In the genomic region with DNA sequence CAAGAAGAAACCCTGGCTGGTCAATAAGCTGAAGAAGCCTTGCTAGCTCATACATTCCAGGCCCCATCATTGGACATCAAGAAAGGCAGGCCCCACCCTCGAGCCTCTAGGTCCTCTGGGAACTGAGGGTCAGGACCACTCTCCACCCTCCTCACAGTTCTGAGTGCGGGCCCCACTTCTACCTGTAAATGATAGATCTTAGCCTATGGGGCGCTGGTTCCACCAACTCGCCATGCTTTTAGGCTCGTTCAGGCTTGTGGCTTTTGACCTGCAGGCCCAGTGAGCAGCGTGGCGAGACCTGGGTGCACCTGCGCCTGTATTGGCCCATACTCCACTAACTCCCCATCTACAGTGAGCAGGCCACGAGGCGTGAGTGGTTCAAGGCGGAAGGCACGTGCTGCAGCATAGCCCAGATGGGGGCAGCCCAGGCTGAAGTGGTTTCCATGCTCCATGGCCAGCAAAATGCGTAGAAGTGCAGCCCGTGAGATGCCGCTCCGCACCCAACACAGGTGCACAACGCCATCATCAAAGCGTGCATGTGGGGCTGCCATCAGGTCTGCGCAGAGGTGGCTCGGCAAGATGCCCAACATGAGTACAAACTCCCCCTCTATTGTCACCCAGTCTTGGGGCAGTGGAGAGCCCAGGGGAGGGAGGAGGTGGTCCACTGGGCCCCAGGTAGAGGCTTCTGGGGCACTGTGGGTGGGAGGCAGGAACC, we compare ENCODE assay signal across 9 mouse cellular contexts. TPM values are rescaled to one million over a fixed set of nuclear protein-coding genes. Genes with fewer than 3 reads are reported as not detected.
DNase-seq lines count a peak whose midpoint lies in the region; ATAC-seq and TF ChIP-seq lines count a peak whose summit lies in the region.
"Had no signal": no experiment of that assay in that cellular context is flagged by ENCODE, and none has a peak within 500 bp of the region (broad histone marks: within the 10 kb centered on the region; RNA-seq: fewer than 3 reads in every experiment).

No protein-coding gene starts in this region.

- peak overlapping the region; percentile 93 for H3K27ac ChIP-seq in gastrocnemius, adult 2 months
- H3K27ac ChIP-seq in ES-E14 (ENCODE audit: insufficient read depth, low read depth, low read length, poor library complexity, severe bottlenecking): no peak overlapping the region
- no peak overlapping the region for H3K27ac ChIP-seq in cortical plate, adult 2 months (ENCODE audit: insufficient read depth, low read length)
- H3K27ac ChIP-seq: kidney, postnatal 0 days had no signal

- TF ChIP-seq POLR2A in cortical plate, adult 2 months (IDR thresholded peaks at IDR 0.05; ENCODE audit: extremely low read depth, insufficient read depth, low read length): peak; percentile 58

- H3K9me3 ChIP-seq in ES-E14 (ENCODE audit: control insufficient read depth, insufficient read depth, low read depth, low read length): no peaks in the 10 kb centered on the region
- H3K9me3 ChIP-seq: G1E had no signal

- no peak for TF ChIP-seq CTCF in gastrocnemius, adult 2 months (IDR thresholded peaks at IDR 0.05)
- TF ChIP-seq CTCF in cortical plate, adult 2 months (IDR thresholded peaks at IDR 0.05; ENCODE audit: extremely low read depth, insufficient read depth, low read length): no peak

- H3K36me3 ChIP-seq in ES-E14 (ENCODE audit: control insufficient read depth, insufficient read depth, low read length, poor library complexity, severe bottlenecking): peaks cover 29% of the 10 kb centered on the region

- H3K4me1 ChIP-seq in ES-E14 (ENCODE audit: control insufficient read depth in 2 of 2, insufficient read depth in 2 of 2, low read length in 2 of 2, poor library complexity in 1 of 2): peaks cover 5 to 35% of the 10 kb centered on the region in 2 experiments; a peak in 3 of 4 replicates
- peaks cover 14% of the 10 kb centered on the region for H3K4me1 ChIP-seq in cortical plate, adult 2 months (ENCODE audit: control insufficient read depth, insufficient read depth, low read length)

- in situ Hi-C loops in ES-E14 (cut with MboI; ENCODE audit: low sequenced_read_pairs in 2 of 2, unreplicated experiment in 2 of 2): no loop called here

- no peak for ATAC-seq in erythroblast, adult 5-6 weeks (replicated peaks; ENCODE audit: low FRiP score, poor library complexity, severe bottlenecking)

- no peak overlapping the region for H3K4me3 ChIP-seq in gastrocnemius, adult 2 months
- H3K4me3 ChIP-seq in ES-E14 (ENCODE audit: insufficient read depth in 1 of 2, low read depth in 1 of 2, low read length in 2 of 2, poor library complexity in 1 of 2, severe bottlenecking in 1 of 2): peak overlapping the region in 1 of 2 experiments; percentile 5; a peak in 1 of 4 replicates
- H3K4me3 ChIP-seq in cortical plate, adult 2 months (ENCODE audit: insufficient read depth, low read length): no peak overlapping the region

- H3K9ac ChIP-seq in ES-E14 (ENCODE audit: insufficient read depth, low read depth, low read length, poor library complexity, severe bottlenecking): 0 out of 2 replicates have a peak overlapping the region, but pooled peaks have one; percentile 8

- peak; percentile 52 for DNase-seq in gastrocnemius, adult 2 months
- no peak for DNase-seq in gastrocnemius, adult 18-20 months (ENCODE audit: low spot score)
- DNase-seq in kidney, postnatal 10 days: peak; percentile 29
- DNase-seq in kidney, adult 18-20 months: no peak
- no peak for DNase-seq in ES-E14 (ENCODE audit: low read depth, low spot score)

- intact Hi-C loops in gastrocnemius, adult 2 months (cut with DNase I): loop anchor here (10.0 kb wide), 2 partner anchors 1156 to 1336 kb away; a partner anchor contains a TSS

TF ChIP-seq in ES-E14, 5 proteins besides CTCF, POLR2A, EP300 and RAD21:
- TF ChIP-seq ZC3H11A (IDR thresholded peaks at IDR 0.05; ENCODE audit: borderline replicate concordance, low read depth, low read length): no peak
- no peak for TF ChIP-seq HCFC1 (IDR thresholded peaks at IDR 0.05; ENCODE audit: borderline replicate concordance, insufficient read depth, low read length)
- no peak for TF ChIP-seq ZNF384 (IDR thresholded peaks at IDR 0.05; ENCODE audit: low read depth, low read length)
- TF ChIP-seq MAFK (IDR thresholded peaks at IDR 0.05; ENCODE audit: insufficient read depth, low read depth, low read length): no peak
- no peak for TF ChIP-seq CHD2 (IDR thresholded peaks at IDR 0.05; ENCODE audit: low read depth, low read length)

RNA-seq across cellular contexts. Expression of a gene that starts 4.6 kb away (rescaled TPM):
- 100 to 1,000 TPM; 451 to 508 TPM for total RNA-seq in gastrocnemius, adult 2 months (2021)
- 100 to 1,000 TPM; 442 to 461 TPM for total RNA-seq in gastrocnemius, adult 18-20 months (2021)
- total RNA-seq in ES-E14 (2012; rRNA removed): 3,487 and 5,312 TPM in 2 replicates
- 255 and 261 TPM in 2 replicates for polyA plus RNA-seq in cortical plate, adult 2 months (2012; rRNA removed)
- total RNA-seq in erythroblast, adult 5-6 weeks (2015; ENCODE audit: low replicate concordance): 423 and 424 TPM in 2 replicates
- 286 and 289 TPM in 2 replicates for total RNA-seq in erythroblast, adult 5-6 weeks (2017; ENCODE audit: low replicate concordance)

RNA-seq across cellular contexts. Expression of a gene that starts 5.7 kb away (rescaled TPM):
- total RNA-seq in gastrocnemius, adult 2 months (2021): 100 to 1,000 TPM in 1 of 2 experiments, 1 to 10 TPM in 1; 8.8 to 105 TPM
- total RNA-seq in gastrocnemius, adult 18-20 months (2021): 10 to 100 TPM; 19.4 to 22.9 TPM
- total RNA-seq in ES-E14 (2012; rRNA removed): 10.0 and 10.6 TPM in 2 replicates
- polyA plus RNA-seq in cortical plate, adult 2 months (2012; rRNA removed): 251 and 257 TPM in 2 replicates
- 1.5 and 1.9 TPM in 2 replicates for total RNA-seq in erythroblast, adult 5-6 weeks (2015; ENCODE audit: low replicate concordance)
- total RNA-seq in erythroblast, adult 5-6 weeks (2017; ENCODE audit: low replicate concordance): 0.77 and 2.2 TPM in 2 replicates

RNA-seq across cellular contexts. Expression of a gene that starts 7.2 kb away (rescaled TPM):
- total RNA-seq in gastrocnemius, adult 2 months (2021): 10 to 100 TPM; 14.4 to 15.8 TPM
- total RNA-seq in gastrocnemius, adult 18-20 months (2021): 10 to 100 TPM; 15.2 to 15.6 TPM
- 18.7 and 21.5 TPM in 2 replicates for total RNA-seq in ES-E14 (2012; rRNA removed)
- 22.5 and 23.5 TPM in 2 replicates for polyA plus RNA-seq in cortical plate, adult 2 months (2012; rRNA removed)
- 4.6 and 7.9 TPM in 2 replicates for total RNA-seq in erythroblast, adult 5-6 weeks (2015; ENCODE audit: low replicate concordance)
- 2.1 and 2.6 TPM in 2 replicates for total RNA-seq in erythroblast, adult 5-6 weeks (2017; ENCODE audit: low replicate concordance)

RNA-seq across cellular contexts. Expression of a gene that starts 10.4 kb away (rescaled TPM):
- under 1 TPM; 0.08 to 0.31 TPM for total RNA-seq in gastrocnemius, adult 2 months (2021)
- under 1 TPM in 1 of 2 experiments, not detected in 1; 0.18 TPM for total RNA-seq in gastrocnemius, adult 18-20 months (2021)
- 6.1 and 6.6 TPM in 2 replicates for total RNA-seq in ES-E14 (2012; rRNA removed)
- 0.19 and 0.21 TPM in 2 replicates for polyA plus RNA-seq in cortical plate, adult 2 months (2012; rRNA removed)
- total RNA-seq in erythroblast, adult 5-6 weeks (2015; ENCODE audit: low replicate concordance): not detected in 2 replicates
- total RNA-seq in erythroblast, adult 5-6 weeks (2017; ENCODE audit: low replicate concordance): not detected in 2 replicates

RNA-seq across cellular contexts. Expression of a gene that starts 11.0 kb away (rescaled TPM):
- total RNA-seq in gastrocnemius, adult 2 months (2021): 10 to 100 TPM in 1 of 2 experiments, 1 to 10 TPM in 1; 7.7 to 16.4 TPM
- 10 to 100 TPM; 11.1 to 17.3 TPM for total RNA-seq in gastrocnemius, adult 18-20 months (2021)
- total RNA-seq in ES-E14 (2012; rRNA removed): 4.4 and 7.9 TPM in 2 replicates
- 351 and 377 TPM in 2 replicates for polyA plus RNA-seq in cortical plate, adult 2 months (2012; rRNA removed)
- total RNA-seq in erythroblast, adult 5-6 weeks (2015; ENCODE audit: low replicate concordance): not detected in 2 replicates
- not detected in 2 replicates for total RNA-seq in erythroblast, adult 5-6 weeks (2017; ENCODE audit: low replicate concordance)

Comparison
In these comparisons a context has a peak if more than half of its experiments do, and no peak if none do; other contexts are left out.
1. DNase-seq: peak in gastrocnemius, adult 2 months (single experiment) and kidney, postnatal 10 days (single experiment); none in gastrocnemius, adult 18-20 months (single experiment), kidney, adult 18-20 months (single experiment) and ES-E14 (single experiment).